Mouse (Mus musculus) A20 (cell line): Measurements from ENCODE around the gene Olfr1440.

Source experiments
- DNase-seq: peaks from one replicate; pipeline ENCODE4 v3.0.0-alpha.2; 2011; ENCODE audit warnings: low read depth, low spot score

Gene Olfr1440

GRCm38 (mm10) chr19:12386979-12387378, at the start of gene Olfr1440:
TSS of gene Olfr1440 (plus strand) at chr19:12387279.
- no peak for DNase-seq

GRCm38 (mm10) chr19:12373004-12373403, 14.1 kb upstream of the Olfr1440 start:
- no peak for DNase-seq

- DNase-seq = no peak
These were observed 12.5 kb upstream of the Olfr1440 start for GRCm38 (mm10) chr19:12374465-12375025.

DNA sequence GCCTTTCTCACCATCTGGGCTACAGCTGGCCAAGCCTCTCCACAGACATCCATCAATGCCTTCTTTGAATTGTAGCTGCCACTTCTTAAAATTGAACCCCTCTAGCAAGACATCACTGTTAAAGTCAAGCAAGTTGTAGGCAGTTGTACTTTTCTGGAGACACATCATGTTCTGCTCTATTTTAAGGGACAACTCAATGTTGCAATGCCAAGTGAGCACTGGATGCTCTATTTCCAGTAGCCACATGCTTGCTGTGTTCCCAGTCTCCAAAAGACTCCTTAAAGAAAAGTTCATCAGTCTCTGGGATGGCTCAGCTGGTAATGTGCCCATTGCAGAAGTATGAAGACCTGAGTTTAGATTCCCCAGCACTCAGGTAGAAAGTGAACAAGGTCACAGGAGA, 26.7 kb downstream of the Olfr1440 start:
- DNase-seq = no peak

- DNase-seq = no peak
These were observed 30.3 kb downstream of the Olfr1440 start, which contains the start of gene Olfr1441 for GRCm38 (mm10) chr19:12417361-12417760. TSS of gene Olfr1441 (plus strand) at chr19:12417433.

GRCm38 (mm10) chr19:12418312-12418711, 31.2 kb downstream of the Olfr1440 start:
- DNase-seq = no peak

DNA sequence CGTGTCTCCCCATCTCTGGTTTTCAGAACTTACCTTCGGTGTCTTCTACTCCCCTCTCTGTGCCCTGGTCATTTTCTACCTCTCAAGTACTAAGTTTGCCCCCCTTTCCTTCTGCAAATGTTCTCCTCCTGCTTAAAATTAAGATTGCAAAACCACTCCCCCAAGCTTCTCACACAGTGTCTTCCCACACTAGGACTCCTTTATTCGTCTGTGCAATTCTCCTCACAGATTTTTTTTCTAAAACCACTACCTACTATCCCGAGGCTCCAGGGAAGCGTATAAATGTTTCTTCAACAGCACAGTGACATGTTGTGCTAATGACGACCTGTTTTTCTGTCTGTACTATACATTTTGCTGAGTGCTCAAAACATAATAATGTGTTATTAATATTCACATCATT, 33.5 kb downstream of the Olfr1440 start:
- no peak for DNase-seq

DNA sequence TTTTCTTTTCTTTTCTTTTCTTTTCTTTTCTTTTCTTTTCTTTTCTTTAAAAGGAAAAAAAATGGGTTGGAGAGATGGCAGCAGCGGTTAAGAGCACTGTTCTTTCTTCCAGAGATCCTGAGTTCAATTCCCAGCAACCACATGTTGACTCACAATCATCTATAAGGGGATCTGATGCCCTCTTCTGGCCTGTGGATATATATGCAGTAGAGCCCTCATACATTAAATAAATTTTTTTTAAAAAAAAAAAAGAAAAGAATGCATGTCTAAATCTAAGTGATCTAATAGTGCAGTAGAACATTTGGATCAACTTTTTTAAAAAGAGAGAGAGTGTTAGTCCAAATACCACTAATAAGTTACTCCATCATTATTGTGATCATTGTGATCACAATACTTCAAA, 34.6 kb downstream of the Olfr1440 start:
- DNase-seq = no peak

GRCm38 (mm10) chr19:12427101-12427500, 40.0 kb downstream of the Olfr1440 start:
- DNase-seq = peak; percentile 61

- DNase-seq = no peak
These were observed 40.5 kb downstream of the Olfr1440 start, which contains the start of gene Pfpl for GRCm38 (mm10) chr19:12427605-12428004. TSS of gene Pfpl (plus strand) at chr19:12427905.

DNA sequence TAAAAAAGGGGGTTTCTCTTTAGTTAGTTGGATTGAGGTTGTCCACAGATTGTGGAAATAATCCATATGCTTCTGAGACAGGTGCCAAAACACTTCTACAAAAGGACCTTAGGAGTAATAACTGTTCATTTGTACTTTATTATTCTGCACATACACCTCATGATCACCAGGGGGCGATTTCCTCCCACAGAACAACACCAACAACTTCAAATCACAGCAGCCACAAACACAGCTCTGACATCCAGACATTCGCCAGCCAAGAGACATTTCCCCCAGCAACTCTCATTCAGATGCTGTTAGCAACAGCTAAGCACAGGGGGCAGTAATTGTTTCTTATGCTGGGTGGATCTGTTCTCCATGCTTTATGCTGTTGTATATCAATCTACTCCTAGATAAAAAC, 46.0 kb downstream of the Olfr1440 start:
- peak; percentile 86 for DNase-seq

- DNase-seq = peak; percentile 83
These were observed 47.9 kb downstream of the Olfr1440 start for GRCm38 (mm10) chr19:12435011-12435416.

GRCm38 (mm10) chr19:12435750-12436524, 48.9 kb downstream of the Olfr1440 start:
- peak; percentile 22 for DNase-seq

DNA sequence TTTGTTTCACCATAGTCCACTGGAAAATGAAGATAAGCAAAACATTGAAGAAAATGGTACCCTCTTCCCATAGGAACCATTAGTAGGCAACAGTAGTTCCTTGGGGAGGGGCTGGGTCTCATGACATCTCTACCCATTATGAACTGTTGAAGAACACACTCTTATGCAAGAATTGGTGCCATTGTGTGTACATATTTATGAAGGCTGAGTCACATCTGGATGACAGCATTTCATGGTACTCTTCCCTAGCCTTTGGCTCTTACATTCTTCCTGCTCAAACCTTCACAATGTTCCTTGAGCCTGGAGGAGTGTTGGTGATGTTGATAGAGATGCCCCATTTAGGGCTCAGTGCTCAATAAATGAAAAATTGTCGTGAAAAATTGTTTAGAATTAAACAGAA, 52.5 kb downstream of the Olfr1440 start:
- no peak for DNase-seq

GRCm38 (mm10) chr19:12440103-12440725, 53.1 kb downstream of the Olfr1440 start:
- DNase-seq = peak; percentile 75

- DNase-seq = no peak
These were observed 55.5 kb downstream of the Olfr1440 start for GRCm38 (mm10) chr19:12442560-12442959.

- DNase-seq = no peak
These were observed 57.9 kb downstream of the Olfr1440 start for GRCm38 (mm10) chr19:12445014-12445413.
